Mouse (Mus musculus) embryonic facial prominence, embryonic 11.5 days (tissue): ENCODE data around the gene Apof. TPM values are rescaled to one million over a fixed set of nuclear protein-coding genes. Genes with fewer than 3 reads are reported as not detected.
A peak's percentile ranks its signal among the peaks of the same experiment; 100 is the strongest.

Experiments
- ATAC-seq: fragments of 200-750 bp; cut with Nextera tagmentation; replicated peaks from 2 replicates; pipeline ENCODE4 v1.8.0; 2017; ENCODE audit warnings: low read depth; ENCODE audit not compliant: insufficient number of reproducible peaks, low FRiP score, low TSS enrichment
- DNase-seq: peaks from one replicate; pipeline ENCODE4 v3.0.0-alpha.2; 2015; ENCODE audit warnings: low spot score
- H3K27ac ChIP-seq: fragments of 300-500 bp; sonication (generic); replicated peaks from 2 replicates; pipeline ENCODE4 v1.5.1; 2014; ENCODE audit warnings: mild to moderate bottlenecking, low read depth, low read length, control low read depth
- H3K27me3 ChIP-seq: fragments of 300-500 bp; sonication (generic); 2 replicates; pipeline ENCODE4 v1.6.1; 2014; ENCODE audit warnings: mild to moderate bottlenecking, low read length, moderate library complexity, mixed read lengths; ENCODE audit not compliant: control insufficient read depth, insufficient read depth
- H3K36me3 ChIP-seq: fragments of 300-500 bp; sonication (generic); replicated peaks from 2 replicates; pipeline ENCODE4 v1.6.1; 2014; ENCODE audit warnings: low read depth, mild to moderate bottlenecking, low read length, moderate library complexity, mixed read lengths; ENCODE audit not compliant: control insufficient read depth, insufficient read depth
- H3K4me1 ChIP-seq: fragments of 300-500 bp; sonication (generic); 2 replicates; pipeline ENCODE4 v1.6.1; 2014; ENCODE audit warnings: low read length, mixed read lengths; ENCODE audit not compliant: control insufficient read depth, insufficient read depth
- H3K4me2 ChIP-seq: fragments of 300-500 bp; sonication (generic); 2 replicates; pipeline ENCODE4 v1.6.1; 2014; ENCODE audit warnings: low read depth, mild to moderate bottlenecking, control low read depth, low read length, moderate library complexity
- H3K4me3 ChIP-seq: fragments of 300-500 bp; sonication (generic); 2 replicates; pipeline ENCODE4 v1.5.1; 2014; ENCODE audit warnings: low read depth, low read length, control low read depth
- H3K9ac ChIP-seq: fragments of 300-500 bp; sonication (generic); replicated peaks from 2 replicates; pipeline ENCODE4 v1.6.1; 2014; ENCODE audit warnings: mild to moderate bottlenecking, control low read depth, low read length
- H3K9me3 ChIP-seq: fragments of 300-500 bp; sonication (generic); replicated peaks from 2 replicates; pipeline ENCODE4 v1.6.1; 2016; ENCODE audit warnings: mild to moderate bottlenecking, low read length, inconsistent platforms, mixed read lengths; ENCODE audit not compliant: control insufficient read depth
- WGBS: fragments of 180-500 bp; shearing (Covaris S2); extraction: QIAGEN DNeasy Blood & Tissue Kit; methylation state at CpG from one replicate; pipeline ENCODE4 v1.1.7; 2014; 5-methylcytosine and 5-hydroxymethylcytosine counted together
- polyA plus RNA-seq: library from polyadenylated mRNA; unstranded; fragments of >200 nt; fragmentation: Nextera tagmentation; extraction: Ambion mirVana; gene quantifications from 2 replicates; pipeline ENCODE4 v1.2.1, GENCODE M21; 2014

The Apof gene
- polyA plus RNA-seq, 1 experiment from 2014 or later, result not detected

DNA sequence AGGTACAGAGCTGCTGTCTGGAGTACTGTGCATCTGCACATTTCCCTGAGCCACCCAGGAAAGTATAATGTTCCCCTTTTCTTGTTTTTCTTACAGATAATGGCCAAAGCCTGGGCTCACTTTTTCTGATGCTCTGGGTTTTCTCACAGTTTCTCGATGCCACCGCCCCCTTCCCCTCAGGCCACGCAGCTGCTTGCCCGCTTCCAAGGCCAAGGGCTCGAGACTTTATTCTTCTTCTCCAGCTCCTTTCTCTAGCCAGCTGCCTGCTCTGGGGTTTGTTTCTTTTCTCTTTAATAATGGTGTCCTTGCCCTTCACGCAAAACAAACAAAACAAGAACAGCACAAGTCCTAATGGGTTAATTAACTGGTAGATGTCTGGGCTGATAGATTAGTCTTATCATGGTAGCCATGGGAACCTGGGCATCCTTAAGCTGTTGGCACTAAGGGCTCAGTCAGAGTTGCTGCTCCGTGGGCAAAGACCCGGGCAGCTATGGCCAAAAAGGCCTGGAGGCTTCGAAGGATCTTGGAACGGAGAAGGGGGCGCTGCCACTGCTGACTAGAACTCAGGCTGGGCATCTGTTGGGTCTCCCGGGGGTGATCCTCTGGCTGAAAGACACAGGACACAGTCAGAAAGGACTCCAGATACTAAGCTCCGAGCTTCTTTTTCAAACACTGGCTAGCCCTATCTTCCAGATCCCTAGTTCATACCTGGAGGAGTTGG is 28.1 kb downstream of the Apof start:
- WGBS, result 79% methylated on average over 13 of the region's 13 CpGs
- H3K4me3 ChIP-seq, result no peak overlapping the region
- DNase-seq, result no peak
- no peaks in the 10 kb centered on the region for H3K4me1 ChIP-seq
- H3K36me3 ChIP-seq, result no peaks in the 10 kb centered on the region
- ATAC-seq, result no peak
- no peaks in the 10 kb centered on the region for H3K27me3 ChIP-seq
- no peaks in the 10 kb centered on the region for H3K9me3 ChIP-seq
- no peak overlapping the region for H3K9ac ChIP-seq
- no peak overlapping the region for H3K4me2 ChIP-seq
- H3K27ac ChIP-seq, result no peak overlapping the region

DNA sequence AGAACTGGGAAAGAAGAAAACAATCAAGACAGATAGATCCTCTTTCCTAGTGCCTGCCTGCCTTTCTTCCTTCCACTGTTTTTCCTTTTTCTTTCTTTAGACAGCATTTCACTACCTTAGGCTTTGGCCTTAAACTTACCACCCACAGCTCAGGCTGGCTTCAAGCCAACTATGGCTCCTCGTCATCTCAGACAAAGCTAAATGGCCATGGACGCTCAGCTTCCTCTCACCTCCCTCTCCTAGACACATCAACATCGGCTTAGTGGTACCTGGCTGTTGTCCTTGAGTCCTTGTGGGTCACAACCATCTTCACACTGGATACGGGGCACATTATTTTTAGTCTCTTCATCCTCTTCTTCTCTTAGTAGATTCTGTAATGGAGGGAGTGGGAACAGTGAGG is 28.8 kb downstream of the Apof start:
- H3K4me1 ChIP-seq, result no peaks in the 10 kb centered on the region; the same call in 1 of the 2 replicates
- DNase-seq, result no peak
- no peak overlapping the region for H3K4me2 ChIP-seq
- no peak for ATAC-seq
- no peaks in the 10 kb centered on the region for H3K36me3 ChIP-seq
- H3K27ac ChIP-seq, result no peak overlapping the region
- WGBS, result 88% methylated on average over 4 of the region's 4 CpGs
- H3K4me3 ChIP-seq, result no peak overlapping the region
- no peak overlapping the region for H3K9ac ChIP-seq
- H3K9me3 ChIP-seq, result no peaks in the 10 kb centered on the region
- H3K27me3 ChIP-seq, result no peaks in the 10 kb centered on the region

DNA sequence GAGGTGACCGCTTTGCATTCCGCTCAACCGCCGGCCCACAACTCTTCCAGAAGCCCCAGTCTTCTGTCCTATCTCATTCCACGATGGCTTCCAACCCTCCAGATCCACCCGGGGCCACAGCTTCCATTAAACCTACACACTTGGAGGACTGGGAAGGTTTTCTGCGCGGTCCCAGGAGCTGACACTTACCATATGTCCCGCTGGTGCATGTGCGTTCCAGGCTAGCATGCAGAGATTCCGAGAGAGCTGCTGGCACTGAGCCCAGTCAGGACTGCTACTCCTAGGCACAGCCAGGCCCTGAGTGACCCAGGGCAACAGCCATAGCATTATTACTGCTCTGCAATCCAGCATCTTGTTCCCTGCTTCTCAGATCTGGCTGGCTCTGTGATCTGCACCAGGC is 29.2 kb downstream of the Apof start:
- Histone ChIP-seq H3K27me3 (no peaks in the 10 kb centered on the region), H3K9me3 (no peaks in the 10 kb centered on the region), H3K4me3 (no peak overlapping the region), H3K36me3 (no peaks in the 10 kb centered on the region), H3K9ac (no peak overlapping the region), H3K4me1 (peaks cover 4% of the 10 kb centered on the region), H3K27ac (no peak overlapping the region), H3K4me2 (no peak overlapping the region)
- 86% methylated on average over 11 of the region's 11 CpGs for WGBS
- ATAC-seq (no peak), DNase-seq (no peak)

DNA sequence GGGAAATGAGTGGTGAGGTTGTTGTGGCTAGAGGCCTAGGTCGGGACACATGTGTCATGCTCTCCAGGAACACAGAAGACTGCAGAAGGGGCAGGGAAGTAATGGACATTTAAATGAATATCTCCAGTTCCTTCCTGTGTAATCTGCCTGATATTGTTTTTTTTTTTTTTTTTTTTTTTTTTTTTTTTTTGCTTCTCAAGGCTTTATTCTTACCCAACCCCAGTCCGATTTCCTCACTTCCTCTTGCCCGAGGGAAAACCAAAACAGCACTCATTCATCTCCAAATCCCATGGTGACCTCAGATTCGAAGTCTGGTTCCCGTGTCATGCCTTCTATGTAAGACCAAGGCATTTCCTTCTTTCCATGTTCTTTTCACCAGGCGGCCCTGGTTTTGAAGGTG is 29.8 kb downstream of the Apof start:
- DNase-seq, result no peak
- ATAC-seq, result no peak
- WGBS, result 60% methylated on average over 6 of the region's 6 CpGs
- Histone ChIP-seq H3K4me3 (no peak overlapping the region), H3K4me2 (no peak overlapping the region), H3K36me3 (no peaks in the 10 kb centered on the region), H3K4me1 (peaks cover 4% of the 10 kb centered on the region), H3K9me3 (no peaks in the 10 kb centered on the region), H3K9ac (no peak overlapping the region), H3K27ac (no peak overlapping the region), H3K27me3 (no peaks in the 10 kb centered on the region)

DNA sequence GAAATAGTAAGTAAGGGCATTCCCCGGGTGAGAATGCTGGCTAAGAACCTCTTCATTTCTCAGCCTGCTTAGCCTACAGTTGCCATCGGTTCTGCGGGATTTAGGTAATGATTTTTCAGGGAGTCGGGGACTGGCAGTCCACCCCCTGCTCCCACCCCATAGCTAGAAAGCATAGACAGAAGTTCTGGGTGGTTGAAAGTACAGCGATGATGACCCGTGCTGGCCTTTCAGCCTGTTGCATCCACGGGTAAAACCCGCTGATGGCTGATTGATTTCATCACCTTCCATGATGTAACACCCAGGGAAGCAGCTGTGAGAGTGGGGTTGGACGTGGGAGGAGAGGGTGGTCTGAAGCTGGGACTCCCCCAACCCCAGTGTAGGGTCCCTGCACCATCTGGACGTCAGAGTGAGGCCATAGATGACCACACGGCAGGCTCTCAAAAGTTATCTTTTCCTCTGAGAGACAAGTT is 30.3 kb downstream of the Apof start, which contains the start of gene Il23a:
Gene Il23a (minus strand): TSS at position 51 of the 470 bp plus-strand sequence.
- Histone ChIP-seq H3K9me3 (no peaks in the 10 kb centered on the region), H3K4me2 (no peak within 1 kb of the TSS), H3K4me1 (peaks cover 4% of the 10 kb centered on the region), H3K27me3 (no peaks in the 10 kb centered on the region), H3K4me3 (no peak within 1 kb of the TSS), H3K9ac (no peak within 1 kb of the TSS), H3K36me3 (no peaks in the 10 kb centered on the region), H3K27ac (no peak within 1 kb of the TSS)
- DNase-seq (no peak), ATAC-seq (no peak)
- 82% methylated on average over 11 of the region's 11 CpGs for WGBS

DNA sequence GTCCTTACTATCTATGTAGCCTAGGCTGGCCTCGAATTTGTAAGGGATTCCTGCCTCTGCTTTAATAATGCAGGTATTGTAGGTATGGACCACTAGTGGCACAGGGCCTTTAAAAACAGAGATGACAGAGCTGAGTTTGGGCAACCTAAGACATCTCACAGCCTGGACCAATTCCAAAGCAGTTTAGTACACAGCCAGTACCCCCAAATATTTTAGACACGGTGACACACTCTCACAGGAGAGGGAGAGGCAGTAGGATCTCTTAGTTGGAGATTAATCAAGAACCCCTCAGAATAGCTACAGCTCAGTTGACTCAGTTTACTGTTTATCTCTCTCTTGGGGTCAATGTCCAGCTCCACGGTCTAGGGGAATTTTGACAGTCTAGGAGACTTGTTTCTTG is 33.9 kb downstream of the Apof start:
- Histone ChIP-seq H3K4me1 (peaks cover 9% of the 10 kb centered on the region), H3K27me3 (no peaks in the 10 kb centered on the region), H3K4me3 (peak overlapping the region; percentile 60), H3K9me3 (no peaks in the 10 kb centered on the region), H3K4me2 (peak overlapping the region; percentile 79), H3K9ac (peak overlapping the region; percentile 92), H3K36me3 (no peaks in the 10 kb centered on the region), H3K27ac (peak overlapping the region; percentile 80; the same call in 1 of the 2 replicates)
- no peak for DNase-seq
- 36% methylated on average over 3 of the region's 3 CpGs for WGBS
- no peak for ATAC-seq

DNA sequence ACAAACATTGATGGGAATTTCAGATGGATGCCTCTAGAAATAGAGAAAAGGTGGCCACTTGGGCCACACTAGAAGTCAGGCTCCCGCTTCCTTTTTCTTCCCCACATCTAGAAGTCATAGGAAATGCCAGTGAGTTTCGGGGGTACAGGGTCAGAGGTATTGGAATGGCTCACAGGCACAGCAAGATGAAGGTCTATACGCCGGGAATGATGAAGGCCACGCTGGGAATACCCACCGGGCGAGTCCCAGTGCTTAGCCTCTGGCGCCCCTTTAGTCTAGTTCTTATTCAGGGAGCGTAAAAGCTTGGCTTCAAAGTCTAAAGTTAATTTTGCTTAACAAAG is 34.3 kb downstream of the Apof start:
- peak overlapping the region; percentile 79 for H3K4me2 ChIP-seq
- H3K4me3 ChIP-seq, result peak overlapping the region; percentile 60
- peak overlapping the region; percentile 92 for H3K9ac ChIP-seq
- no peaks in the 10 kb centered on the region for H3K36me3 ChIP-seq
- ATAC-seq (peak; percentile 41; the same call in 1 of the 2 replicates), DNase-seq (no peak)
- H3K27ac ChIP-seq, result peak overlapping the region; percentile 80
- under 1% methylated on average over 9 of the region's 9 CpGs for WGBS
- H3K27me3 ChIP-seq, result no peaks in the 10 kb centered on the region
- H3K9me3 ChIP-seq, result no peaks in the 10 kb centered on the region
- peaks cover 9% of the 10 kb centered on the region for H3K4me1 ChIP-seq

DNA sequence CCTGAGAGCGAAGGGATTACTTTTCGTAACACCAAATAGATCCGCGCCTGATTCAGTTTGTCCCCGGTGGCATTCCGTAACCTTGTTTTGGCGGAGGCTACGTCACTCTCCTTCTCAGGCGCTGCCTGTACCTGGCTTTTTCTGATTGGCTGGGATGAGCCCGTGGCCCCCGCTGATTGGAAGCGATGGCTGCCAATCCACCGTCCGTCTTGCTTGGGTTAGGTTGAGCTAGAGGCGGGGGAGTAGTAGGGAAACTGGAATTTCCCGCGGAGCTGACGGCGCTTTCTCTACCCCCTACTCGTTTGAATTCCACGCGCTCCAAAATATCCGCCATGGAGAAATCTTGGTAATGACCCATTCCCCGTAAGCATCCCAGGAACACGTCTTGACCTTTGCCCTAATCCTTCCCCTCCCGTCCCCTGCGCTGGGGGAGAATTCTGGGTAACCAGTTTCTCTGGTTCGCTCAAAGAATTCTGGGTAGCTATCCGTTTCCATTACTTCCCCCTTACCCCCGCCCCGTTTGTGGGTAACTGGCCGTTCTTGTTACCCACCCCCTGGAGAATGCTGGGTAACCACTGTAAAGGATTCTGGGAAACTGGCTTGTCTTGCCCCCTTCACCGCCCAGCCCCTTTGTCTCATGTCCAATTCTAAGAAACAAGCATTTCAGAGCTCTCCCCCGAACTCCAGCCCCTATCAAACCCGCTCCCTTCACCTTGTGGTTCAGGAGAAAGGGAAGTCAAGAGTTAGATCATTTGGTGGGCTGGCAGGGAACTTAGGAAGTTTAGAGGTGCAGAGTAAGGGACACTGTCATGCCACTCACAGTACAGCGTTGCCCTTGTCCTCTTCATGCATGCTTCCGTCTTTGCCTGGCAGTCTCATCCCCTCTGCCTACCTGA is 34.9 kb downstream of the Apof start, which contains the start of gene Pan2:
Gene Pan2 (plus strand): TSS at position 210 of the 896 bp plus-strand sequence.
- Histone ChIP-seq H3K27ac (peak within 1 kb of the TSS; percentile 80), H3K4me2 (peak within 1 kb of the TSS; percentile 79), H3K4me3 (peak within 1 kb of the TSS; percentile 60), H3K9ac (peak within 1 kb of the TSS; percentile 92), H3K27me3 (no peaks in the 10 kb centered on the region), H3K36me3 (no peaks in the 10 kb centered on the region), H3K4me1 (peaks cover 9% of the 10 kb centered on the region), H3K9me3 (no peaks in the 10 kb centered on the region)
- ATAC-seq, result peak; percentile 98
- DNase-seq, result peak; percentile 99
- 2% methylated on average over 37 of the region's 37 CpGs for WGBS
